Mouse (Mus musculus): ENCODE results near the gene Rsg1.

- TF ChIP-seq CTCF (IDR thresholded peaks at IDR 0.05; ENCODE audit: insufficient read depth, low read length) (no peak), POLR2A (IDR thresholded peaks at IDR 0.05; ENCODE audit: borderline replicate concordance, extremely low read depth, low read depth, low read length) (no peak)
Observed at GRCm38 (mm10) chr4:141233196-141233595, 19.4 kb downstream of the Rsg1 start.
